Mouse (Mus musculus) MEL (cell line): Measurements from ENCODE around the gene Pik3r1.

Experiments
- CHD1 ChIP-seq: IDR thresholded peaks from 2 replicates; pipeline ENCODE4 v1.6.1; 2012; ENCODE audit warnings: low read depth, mild to moderate bottlenecking, inconsistent platforms, low read length, improper control_type of control experiment
- GABPA ChIP-seq: IDR thresholded peaks from 2 replicates; pipeline ENCODE4 v1.6.1; 2012; ENCODE audit warnings: low read depth, mild to moderate bottlenecking, inconsistent platforms, low read length, improper control_type of control experiment, moderate library complexity
- GATA1 ChIP-seq: IDR thresholded peaks from 2 replicates; pipeline ENCODE4 v1.6.1; 2011; ENCODE audit warnings: low read depth, low read length, improper control_type of control experiment
- MEF2A ChIP-seq: IDR thresholded peaks from 2 replicates; pipeline ENCODE4 v1.6.1; 2014; ENCODE audit warnings: low read depth, mild to moderate bottlenecking, inconsistent platforms, low read length, improper control_type of control experiment; ENCODE audit not compliant: poor library complexity, insufficient replicate concordance, severe bottlenecking; ENCODE audit errors: extremely low read depth
- NELFE ChIP-seq: IDR thresholded peaks from 2 replicates; pipeline ENCODE4 v1.6.1; 2011; ENCODE audit warnings: low read depth, low read length, improper control_type of control experiment
- POLR2A ChIP-seq, 2 experiments: IDR thresholded peaks; 2 replicates each; pipeline ENCODE4 v1.6.1; 2011 to 2012; ENCODE audit warnings: low read length in 2 of 2, mild to moderate bottlenecking in 2 of 2, control low read depth in 1 of 2, improper control_type of control experiment in 1 of 2, low read depth in 1 of 2, moderate library complexity in 1 of 2; ENCODE audit not compliant: control insufficient read depth in 1 of 2, insufficient read depth in 1 of 2, poor library complexity in 1 of 2
- POLR2AphosphoS2 ChIP-seq: IDR thresholded peaks from 2 replicates; pipeline ENCODE4 v1.6.1; 2011; ENCODE audit warnings: low read length, improper control_type of control experiment

- no peak for TF ChIP-seq POLR2A (IDR thresholded peaks at IDR 0.05; ENCODE audit: control insufficient read depth in 1 of 2, insufficient read depth in 1 of 2, low read depth in 1 of 2, low read length in 2 of 2, poor library complexity in 1 of 2)
- TF ChIP-seq NELFE, result no peak
- TF ChIP-seq GATA1, result no peak
- no peak for TF ChIP-seq MEF2A
- no peak for TF ChIP-seq POLR2AphosphoS2
- no peak for TF ChIP-seq CHD1
- TF ChIP-seq GABPA, result no peak
Measured at GRCm38 (mm10) chr13:101721901-101722595, 46.0 kb downstream of the Pik3r1 start.
